Mouse (Mus musculus) small intestine, adult 2 months (tissue): ENCODE measurements around the gene Mst1.

Source experiments
- CTCF ChIP-seq: fragments of 200-500 bp; IDR thresholded peaks from 2 replicates; pipeline ENCODE4 v1.5.1; 2012; ENCODE audit warnings: low read depth, mild to moderate bottlenecking, control low read depth, inconsistent platforms, low read length, moderate library complexity, mixed read lengths; ENCODE audit not compliant: insufficient replicate concordance, insufficient read length; ENCODE audit errors: extremely low read depth
- POLR2A ChIP-seq: fragments of 200-500 bp; IDR thresholded peaks from 2 replicates; pipeline ENCODE4 v1.6.1; 2012; ENCODE audit warnings: low read depth, mild to moderate bottlenecking, control low read depth, inconsistent platforms, low read length, moderate library complexity

GRCm38 (mm10) chr9:108121170-108121969 lies 41.1 kb downstream of the Mst1 start:
- TF ChIP-seq CTCF (no peak), POLR2A (no peak)
